ENCODE assay signal across 15 mouse cellular contexts in the genomic region with DNA sequence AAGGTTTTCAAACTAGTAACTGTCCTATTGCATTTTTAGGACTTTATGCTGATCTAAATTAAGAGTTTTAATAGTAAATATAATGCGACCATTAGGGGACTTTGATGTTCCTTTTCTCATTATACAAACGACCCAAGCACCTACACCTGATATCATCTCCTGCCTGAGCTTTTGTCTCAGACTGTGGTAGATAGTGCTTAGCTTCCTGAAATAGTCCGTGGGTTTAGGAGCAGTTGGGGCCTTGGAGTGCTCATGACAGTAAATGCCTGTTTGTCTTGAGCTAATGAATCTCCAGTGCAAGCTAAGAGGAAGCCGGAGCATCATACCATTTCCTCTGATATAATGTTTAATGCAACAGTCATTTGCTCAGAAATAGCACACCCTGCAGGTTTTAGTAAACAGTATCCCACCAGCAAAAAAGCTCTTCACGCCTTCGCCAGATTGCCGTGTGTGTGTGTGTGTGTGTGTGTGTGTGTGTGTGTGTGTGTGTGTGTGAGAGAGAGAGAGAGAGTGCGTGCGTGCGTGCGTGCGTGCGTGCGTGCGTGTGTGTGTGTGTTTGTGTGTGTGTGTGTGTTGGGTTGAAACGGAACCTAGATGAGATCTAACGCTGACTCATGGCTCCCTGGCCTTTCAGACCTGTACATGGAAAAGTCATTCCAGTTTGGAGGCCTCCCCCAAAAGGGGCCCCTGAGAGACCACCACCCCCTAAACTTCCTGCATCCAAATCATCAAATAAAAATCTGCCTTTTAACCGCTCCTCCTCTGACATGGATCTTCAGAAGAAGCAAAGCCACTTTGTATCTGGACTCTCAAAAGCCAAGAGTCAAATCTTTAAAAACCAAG. TPM values are rescaled to one million over a fixed set of nuclear protein-coding genes. Genes with fewer than 3 reads are reported as not detected.
DNase-seq lines count a peak whose midpoint lies in the region; ATAC-seq and TF ChIP-seq lines count a peak whose summit lies in the region.
"Had no signal": no experiment of that assay in that cellular context is flagged by ENCODE, and none has a peak within 500 bp of the region (broad histone marks: within the 10 kb centered on the region; RNA-seq: fewer than 3 reads in every experiment).

No protein-coding gene starts in this region.

- H3K27me3 ChIP-seq in intestine, postnatal 0 days (replicated peaks; ENCODE audit: control insufficient read depth, insufficient read depth, low read length), result no peaks in the 10 kb centered on the region
- H3K27me3 ChIP-seq in intestine, embryonic 16.5 days (replicated peaks; ENCODE audit: control insufficient read depth, insufficient read depth, low read length), result no peaks in the 10 kb centered on the region
- H3K27me3 ChIP-seq: CH12.LX; forebrain, embryonic 12.5 days; heart, embryonic 13.5 days; intestine, embryonic 15.5 days; lung, embryonic 15.5 days; stomach, embryonic 15.5 days had no signal

- H3K4me1 ChIP-seq in intestine, postnatal 0 days (replicated peaks; ENCODE audit: control insufficient read depth, insufficient read depth, low read length), result no peaks in the 10 kb centered on the region
- H3K4me1 ChIP-seq in intestine, embryonic 16.5 days (ENCODE audit: control insufficient read depth, insufficient read depth, low read length), result 0 out of 2 replicates have a peak, but pooled peaks cover 4% of the 10 kb centered on the region
- H3K4me1 ChIP-seq: heart, embryonic 13.5 days; lung, embryonic 15.5 days; stomach, embryonic 15.5 days had no signal

- peak; percentile 3 to 12 for DNase-seq in thymus, postnatal 36 days
- DNase-seq in thymus, postnatal 10 days (ENCODE audit: low spot score in 2 of 2), result no peak
- DNase-seq in gastrocnemius, adult 2 months, result no peak
- DNase-seq in heart, adult 9 months (ENCODE audit: low spot score in 2 of 2), result no peak
- no peak for DNase-seq in ovary, postnatal 10 days (ENCODE audit: low spot score)
- DNase-seq: retina, postnatal 1 day had no signal

- no peaks in the 10 kb centered on the region for H3K9me3 ChIP-seq in intestine, postnatal 0 days (ENCODE audit: control insufficient read depth)
- H3K9me3 ChIP-seq in intestine, embryonic 16.5 days (ENCODE audit: control insufficient read depth, low read length), result no peaks in the 10 kb centered on the region
- H3K9me3 ChIP-seq: forebrain, embryonic 12.5 days; heart, embryonic 13.5 days; intestine, embryonic 15.5 days; lung, embryonic 15.5 days; stomach, embryonic 15.5 days had no signal

- ATAC-seq in intestine, postnatal 0 days, result no peak
- no peak for ATAC-seq in intestine, embryonic 16.5 days
- peak; percentile 64 for ATAC-seq in inflammation-experienced regulatory T-cells, adult 6 months
- ATAC-seq: intestine, embryonic 15.5 days had no signal

- peaks cover 61% of the 10 kb centered on the region for H3K36me3 ChIP-seq in intestine, postnatal 0 days (ENCODE audit: control insufficient read depth, insufficient read depth)
- H3K36me3 ChIP-seq in intestine, embryonic 16.5 days (ENCODE audit: control insufficient read depth, insufficient read depth, low read length), result peaks cover 9% of the 10 kb centered on the region
- H3K36me3 ChIP-seq: forebrain, embryonic 12.5 days had no signal

- no peak overlapping the region for H3K27ac ChIP-seq in intestine, postnatal 0 days (ENCODE audit: low read depth, low read length)
- H3K27ac ChIP-seq in intestine, embryonic 16.5 days (ENCODE audit: low read length), result no peak overlapping the region
- no peak overlapping the region for H3K27ac ChIP-seq in gastrocnemius, adult 2 months
- H3K27ac ChIP-seq: forebrain, embryonic 12.5 days; heart, embryonic 13.5 days; intestine, embryonic 15.5 days; lung, embryonic 15.5 days; stomach, embryonic 15.5 days had no signal

- TF ChIP-seq CTCF in intestine, postnatal 0 days (IDR thresholded peaks at IDR 0.05; ENCODE audit: low read depth), result peak; percentile 21; the same call in 1 of the 2 replicates
- TF ChIP-seq CTCF in gastrocnemius, adult 2 months (IDR thresholded peaks at IDR 0.05), result no peak

- 87% methylated on average over 18 of the region's 18 CpGs for WGBS in intestine, postnatal 0 days
- WGBS in intestine, embryonic 16.5 days, result 87% methylated on average over 18 of the region's 18 CpGs

- no peak overlapping the region for H3K4me3 ChIP-seq in intestine, postnatal 0 days (ENCODE audit: low read depth, low read length)
- no peak overlapping the region for H3K4me3 ChIP-seq in intestine, embryonic 16.5 days (ENCODE audit: low read length)
- H3K4me3 ChIP-seq in gastrocnemius, adult 2 months, result no peak overlapping the region
- H3K4me3 ChIP-seq: forebrain, embryonic 12.5 days; heart, embryonic 13.5 days; intestine, embryonic 15.5 days; lung, embryonic 15.5 days; stomach, embryonic 15.5 days had no signal

- H3K4me2 ChIP-seq in intestine, postnatal 0 days (replicated peaks; ENCODE audit: low read depth), result no peak overlapping the region
- H3K4me2 ChIP-seq in intestine, embryonic 16.5 days (ENCODE audit: low read depth, low read length), result no peak overlapping the region
- H3K4me2 ChIP-seq: forebrain, embryonic 12.5 days; heart, embryonic 13.5 days; intestine, embryonic 15.5 days; lung, embryonic 15.5 days; stomach, embryonic 15.5 days had no signal

- no peak overlapping the region for H3K9ac ChIP-seq in intestine, postnatal 0 days (ENCODE audit: low read depth, low read length)
- H3K9ac ChIP-seq in intestine, embryonic 16.5 days (ENCODE audit: low read depth, low read length), result no peak overlapping the region
- H3K9ac ChIP-seq: forebrain, embryonic 12.5 days; heart, embryonic 13.5 days; intestine, embryonic 15.5 days; lung, embryonic 15.5 days; stomach, embryonic 15.5 days had no signal

- intact Hi-C loops in gastrocnemius, adult 2 months (cut with DNase I), result no loop called here

RNA-seq across cellular contexts. Expression of gene Rps3a1, which starts 38.8 kb away (rescaled TPM):
- polyA plus RNA-seq in intestine, postnatal 0 days (2015; fragmentation: Nextera tagmentation; extraction: Ambion mirVana), result 788 and 816 TPM in 2 replicates
- 1,081 and 1,200 TPM in 2 replicates for polyA plus RNA-seq in intestine, embryonic 16.5 days (2015; fragmentation: Nextera tagmentation; extraction: Ambion mirVana)
- polyA plus RNA-seq in inflammation-experienced regulatory T-cells, adult 6 months (2017; shearing (Covaris generic)), result 1,000 to 10,000 TPM; 2,732 to 4,785 (median 2,853) TPM
- total RNA-seq in gastrocnemius, adult 2 months (2021), result 100 to 1,000 TPM; 405 to 499 TPM

Comparison
In these comparisons a context has a peak if more than half of its experiments do, and no peak if none do; other contexts are left out.
1. DNase-seq: peak in thymus, postnatal 36 days (2 of 2); none in thymus, postnatal 10 days (0 of 2), gastrocnemius, adult 2 months (single experiment), heart, adult 9 months (0 of 2) and ovary, postnatal 10 days (single experiment).